Mouse (Mus musculus): ENCODE measurements at regions not wholly inside any gene's neighbourhood (a gene's known extent, or its start where the extent isn't known, plus 50 kb on each side); places are given as distances from the start of the nearest gene placed in this dataset.

DNA sequence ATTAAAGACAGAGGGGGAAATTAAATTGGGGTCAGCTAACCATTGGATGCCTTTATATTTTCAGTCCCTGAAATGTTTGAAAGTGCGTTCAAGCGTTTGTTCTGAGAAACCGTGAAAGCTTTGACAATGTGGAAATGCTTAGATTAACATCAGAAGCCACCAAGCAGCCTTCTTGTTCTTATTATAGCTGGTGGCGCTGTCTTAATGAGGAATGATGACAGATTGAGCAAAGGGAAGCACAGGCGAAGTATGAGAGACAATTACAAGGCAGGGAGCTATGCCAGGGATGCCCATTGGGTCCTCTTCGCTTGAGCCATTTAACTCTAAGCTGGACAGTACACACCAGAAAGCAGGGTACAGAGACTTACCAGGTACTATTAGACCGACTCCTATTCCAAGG lies 828.9 kb upstream of the Celf2 start:
- intact Hi-C loops (cut with DNase I), result no loop called here
- DNase-seq, result no peak

DNA sequence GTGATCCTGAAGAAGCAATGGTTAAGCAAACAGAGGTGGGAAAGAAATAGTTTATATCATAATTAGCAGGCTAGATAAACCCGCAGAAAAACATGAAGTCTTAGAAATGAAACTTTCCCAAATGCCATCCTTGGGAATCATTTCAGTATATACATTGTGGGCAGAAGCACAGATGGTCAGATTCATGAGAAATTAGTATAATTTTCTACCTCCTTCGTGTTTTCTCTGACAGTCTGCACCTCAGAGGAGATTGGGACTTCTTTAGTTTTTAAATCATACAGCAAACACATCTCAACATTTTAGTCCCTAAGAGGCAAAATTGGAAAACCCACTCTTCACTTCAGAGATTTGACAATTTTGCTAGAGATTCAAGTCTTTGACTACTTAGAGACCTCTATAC lies 786.6 kb upstream of the Celf2 start:
- DNase-seq, result no peak
- intact Hi-C loops (cut with DNase I), result no loop called here

DNA sequence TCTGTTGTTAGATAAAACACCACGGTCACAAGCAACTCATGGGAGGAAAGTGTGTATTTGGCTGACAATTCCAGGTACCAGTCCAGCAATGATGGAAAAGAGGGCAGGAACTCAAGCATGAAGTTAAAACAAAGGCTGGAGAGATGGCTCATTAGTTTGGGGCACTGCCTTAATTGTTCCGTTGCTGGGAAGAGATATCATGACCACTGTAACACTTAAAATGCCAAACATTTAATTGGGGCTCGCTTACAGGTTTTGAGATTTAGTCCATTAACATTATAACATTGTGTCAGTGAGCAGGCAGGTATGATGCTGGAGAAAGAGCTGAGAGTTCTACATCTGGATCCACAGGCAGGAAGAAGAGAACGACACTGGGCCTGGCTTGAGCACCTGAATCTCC lies 782.0 kb upstream of the Celf2 start:
- intact Hi-C loops (cut with DNase I), result no loop called here
- DNase-seq, result no peak

DNA sequence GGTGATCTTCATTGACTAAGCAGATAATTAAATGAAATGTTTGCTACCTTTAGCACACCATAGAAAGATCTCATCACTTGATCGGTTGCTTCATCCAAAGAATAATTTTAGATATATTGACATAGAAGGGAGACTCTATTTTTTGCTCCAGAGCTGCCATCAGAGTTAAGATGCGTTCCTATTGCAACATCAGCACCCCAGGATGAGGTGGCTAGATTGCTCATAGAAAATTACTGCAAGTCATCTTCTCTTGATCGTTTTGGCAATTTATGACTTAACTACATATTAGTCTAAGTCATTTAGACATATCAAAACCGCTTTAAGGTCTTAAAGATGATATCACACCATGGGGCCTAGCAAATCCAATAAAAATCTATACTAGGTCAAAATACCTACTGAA lies 778.0 kb upstream of the Celf2 start:
- intact Hi-C loops (cut with DNase I), result no loop called here
- DNase-seq, result no peak

DNA sequence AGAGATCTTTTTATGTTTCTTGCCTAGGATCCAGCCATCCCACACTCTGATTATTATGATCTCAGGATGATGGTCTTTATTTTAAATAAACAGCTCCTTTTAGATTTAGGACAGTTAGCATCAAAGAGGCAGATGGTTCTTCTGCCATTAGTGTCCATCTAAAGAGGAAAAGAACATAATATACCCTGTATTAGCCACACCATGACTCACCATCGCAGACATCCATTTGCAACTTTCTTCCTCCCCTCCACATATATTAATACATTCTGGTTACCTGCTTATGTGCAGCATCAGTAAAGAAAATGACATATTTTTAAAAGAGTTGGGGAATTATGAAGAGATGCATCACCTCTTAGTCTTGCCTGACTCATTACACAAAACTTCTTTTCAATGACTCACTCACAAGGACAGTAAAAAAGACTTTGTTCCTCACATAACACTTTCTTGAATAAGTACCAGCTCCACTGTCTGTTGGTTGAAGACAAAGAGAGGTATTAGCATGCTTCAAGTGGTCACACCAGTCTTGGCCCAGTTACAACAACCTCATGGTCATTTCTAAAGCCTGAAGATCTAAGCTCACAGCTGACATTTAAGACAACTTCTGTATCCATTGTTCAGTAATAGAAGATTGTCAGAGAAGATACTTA lies 766.9 kb upstream of the Celf2 start:
- intact Hi-C loops (cut with DNase I), result no loop called here
- DNase-seq, result no peak
